Mouse (Mus musculus) liver, embryonic 13.5 days (tissue): ENCODE measurements around the gene Pdxk. TPM values are rescaled to one million over a fixed set of nuclear protein-coding genes. Genes with fewer than 3 reads are reported as not detected.
"Not testable (repeated sequence)": the region's sequence is repeated elsewhere in the genome, so short reads cannot be mapped to it uniquely, and the experiment has no call there.

ENCODE experiments used
- ATAC-seq: fragments of 200-750 bp; cut with Nextera tagmentation; 2 replicates; pipeline ENCODE4 v1.8.0; 2017; ENCODE audit warnings: low read depth, mild to moderate bottlenecking, moderate number of reproducible peaks, moderate library complexity
- DNase-seq: peaks from one replicate; pipeline ENCODE4 v3.0.0; 2022
- H3K27ac ChIP-seq: fragments of 300-500 bp; sonication (generic); 2 replicates; pipeline ENCODE4 v1.5.1; 2015; ENCODE audit warnings: moderate library complexity, mild to moderate bottlenecking, inconsistent platforms
- H3K27me3 ChIP-seq: fragments of 300-500 bp; sonication (generic); 2 replicates; pipeline ENCODE4 v1.6.1; 2015; ENCODE audit warnings: mild to moderate bottlenecking, inconsistent platforms
- H3K36me3 ChIP-seq: fragments of 300-500 bp; sonication (generic); 2 replicates; pipeline ENCODE4 v1.6.1; 2015; ENCODE audit warnings: mild to moderate bottlenecking, inconsistent platforms
- H3K4me1 ChIP-seq: fragments of 300-500 bp; sonication (generic); replicated peaks from 2 replicates; pipeline ENCODE4 v1.6.1; 2015; ENCODE audit warnings: inconsistent platforms
- H3K4me2 ChIP-seq: fragments of 300-500 bp; sonication (generic); 2 replicates; pipeline ENCODE4 v1.6.1; 2015; ENCODE audit warnings: inconsistent platforms, mild to moderate bottlenecking, moderate library complexity
- H3K4me3 ChIP-seq: fragments of 300-500 bp; sonication (generic); replicated peaks from 2 replicates; pipeline ENCODE4 v1.5.1; 2015; ENCODE audit warnings: mild to moderate bottlenecking, inconsistent platforms
- H3K9ac ChIP-seq: fragments of 300-500 bp; sonication (generic); 2 replicates; pipeline ENCODE4 v1.6.1; 2015; ENCODE audit warnings: mild to moderate bottlenecking, inconsistent platforms
- H3K9me3 ChIP-seq: fragments of 300-500 bp; sonication (generic); replicated peaks from 2 replicates; pipeline ENCODE4 v1.6.1; 2016; ENCODE audit warnings: inconsistent platforms
- WGBS: fragments of 180-500 bp; shearing (Covaris S2); methylation state at CpG from one replicate; pipeline ENCODE4 v1.1.7; 2015; ENCODE audit not compliant: insufficient replicate concordance; 5-methylcytosine and 5-hydroxymethylcytosine counted together
- polyA plus RNA-seq: library from polyadenylated mRNA; unstranded; fragments of >200 nt; fragmentation: Nextera tagmentation; extraction: Ambion mirVana; gene quantifications from 2 replicates; pipeline ENCODE4 v1.2.1, GENCODE M21; 2015

Pdxk gene
- 5.8 and 7.0 TPM in 2 replicates for polyA plus RNA-seq

GRCm38 (mm10) chr10:78464792-78465207 is at the start of gene Pdxk:
Pdxk (minus strand) TSS chr10:78464975.
- H3K27ac ChIP-seq, result peak within 1 kb of the TSS; percentile 62
- DNase-seq (peak; percentile 89), ATAC-seq (peak; percentile 91)
- no peaks in the 10 kb centered on the region for H3K27me3 ChIP-seq
- peak within 1 kb of the TSS; percentile 70 for H3K4me3 ChIP-seq
- peak within 1 kb of the TSS; percentile 97 for H3K4me2 ChIP-seq
- H3K4me1 ChIP-seq, result peaks cover 43% of the 10 kb centered on the region
- H3K9me3 ChIP-seq, result no peaks in the 10 kb centered on the region
- H3K9ac ChIP-seq, result peak within 1 kb of the TSS; percentile 76
- H3K36me3 ChIP-seq, result no peaks in the 10 kb centered on the region
- under 1% methylated on average over 35 of the region's 35 CpGs for WGBS

GRCm38 (mm10) chr10:78502986-78503733 is 38.4 kb upstream of the Pdxk start:
- Histone ChIP-seq H3K4me2 (no peak overlapping the region), H3K27me3 (no peaks in the 10 kb centered on the region), H3K4me3 (no peak overlapping the region), H3K9me3 (0 out of 2 replicates have a peak, but pooled peaks cover 3% of the 10 kb centered on the region), H3K27ac (no peak overlapping the region), H3K4me1 (no peaks in the 10 kb centered on the region), H3K36me3 (no peaks in the 10 kb centered on the region), H3K9ac (no peak overlapping the region)
- DNase-seq (no peak), ATAC-seq (no peak)
- WGBS, result 57% methylated on average over 6 of the region's 6 CpGs

GRCm38 (mm10) chr10:78487431-78488086 is 22.8 kb upstream of the Pdxk start:
- H3K4me3 ChIP-seq, result no peak overlapping the region; the same call in 1 of the 2 replicates
- H3K4me1 ChIP-seq, result peaks cover 15% of the 10 kb centered on the region
- ATAC-seq (peak; percentile 72), DNase-seq (peak; percentile 63)
- peak overlapping the region; percentile 57 for H3K4me2 ChIP-seq
- WGBS, result 12% methylated on average over 26 of the region's 26 CpGs
- peak overlapping the region; percentile 42; the same call in 1 of the 2 replicates for H3K9ac ChIP-seq
- peaks cover 16% of the 10 kb centered on the region; the same call in 1 of the 2 replicates for H3K27me3 ChIP-seq
- no peaks in the 10 kb centered on the region for H3K36me3 ChIP-seq
- H3K27ac ChIP-seq, result no peak overlapping the region
- no peaks in the 10 kb centered on the region for H3K9me3 ChIP-seq

- H3K9me3 ChIP-seq, result no peaks in the 10 kb centered on the region
- H3K27me3 ChIP-seq, result peaks cover 16% of the 10 kb centered on the region; the same call in 1 of the 2 replicates
- no peak overlapping the region for H3K27ac ChIP-seq
- no peak overlapping the region for H3K4me2 ChIP-seq
- ATAC-seq (no peak), DNase-seq (no peak)
- H3K4me3 ChIP-seq, result no peak overlapping the region
- 59% methylated on average over 5 of the region's 5 CpGs for WGBS
- H3K36me3 ChIP-seq, result no peaks in the 10 kb centered on the region
- H3K9ac ChIP-seq, result no peak overlapping the region
- H3K4me1 ChIP-seq, result peaks cover 22% of the 10 kb centered on the region
Observed at GRCm38 (mm10) chr10:78486871-78487270, 22.1 kb upstream of the Pdxk start.

GRCm38 (mm10) chr10:78485369-78485768 is 20.6 kb upstream of the Pdxk start:
- not testable (repeated sequence) for H3K4me2 ChIP-seq, ATAC-seq, H3K36me3 ChIP-seq, DNase-seq, H3K9me3 ChIP-seq, H3K27ac ChIP-seq, H3K4me3 ChIP-seq, H3K9ac ChIP-seq
- Histone ChIP-seq H3K27me3 (peaks cover 16% of the 10 kb centered on the region; the same call in 1 of the 2 replicates), H3K4me1 (peaks cover 29% of the 10 kb centered on the region)
- 52% methylated on average over 2 of the region's 2 CpGs for WGBS

GRCm38 (mm10) chr10:78481928-78482499 is 17.2 kb upstream of the Pdxk start:
- H3K9me3 ChIP-seq, result no peaks in the 10 kb centered on the region
- peaks cover 25% of the 10 kb centered on the region for H3K4me1 ChIP-seq
- peak overlapping the region; percentile 64 for H3K27ac ChIP-seq
- H3K4me3 ChIP-seq, result peak overlapping the region; percentile 64
- peak; percentile 93 for ATAC-seq
- DNase-seq, result peak; percentile 75
- H3K9ac ChIP-seq, result peak overlapping the region; percentile 68
- no peaks in the 10 kb centered on the region for H3K36me3 ChIP-seq
- H3K27me3 ChIP-seq, result peaks cover 11% of the 10 kb centered on the region; the same call in 1 of the 2 replicates
- peak overlapping the region; percentile 86 for H3K4me2 ChIP-seq
- WGBS, result under 1% methylated on average over 35 of the region's 35 CpGs

- WGBS, result 24% methylated on average over 21 of the region's 21 CpGs
- DNase-seq (no peak), ATAC-seq (no peak)
- Histone ChIP-seq H3K36me3 (no peaks in the 10 kb centered on the region), H3K4me1 (peaks cover 25% of the 10 kb centered on the region), H3K27ac (peak overlapping the region; percentile 25; the same call in 1 of the 2 replicates), H3K4me2 (peak overlapping the region; percentile 86), H3K9me3 (no peaks in the 10 kb centered on the region), H3K9ac (peak overlapping the region; percentile 68), H3K27me3 (0 out of 2 replicates have a peak, but pooled peaks cover 8% of the 10 kb centered on the region), H3K4me3 (peak overlapping the region; percentile 64)
Observed at GRCm38 (mm10) chr10:78480954-78481927, 16.5 kb upstream of the Pdxk start.

GRCm38 (mm10) chr10:78476821-78477220 is 12.0 kb upstream of the Pdxk start:
- no peaks in the 10 kb centered on the region for H3K36me3 ChIP-seq
- peaks cover 7% of the 10 kb centered on the region for H3K4me1 ChIP-seq
- ATAC-seq, result no peak
- DNase-seq, result no peak
- no peaks in the 10 kb centered on the region for H3K9me3 ChIP-seq
- H3K4me3 ChIP-seq, result no peak overlapping the region
- H3K27me3 ChIP-seq, result 0 out of 2 replicates have a peak, but pooled peaks cover 4% of the 10 kb centered on the region
- no peak overlapping the region for H3K4me2 ChIP-seq
- H3K9ac ChIP-seq, result no peak overlapping the region
- H3K27ac ChIP-seq, result no peak overlapping the region
- WGBS, result 19% methylated on average over 4 of the region's 4 CpGs

- no peak for ATAC-seq
- Histone ChIP-seq H3K27ac (no peak overlapping the region), H3K9me3 (no peaks in the 10 kb centered on the region), H3K4me2 (no peak overlapping the region), H3K36me3 (no peaks in the 10 kb centered on the region), H3K4me3 (no peak overlapping the region), H3K27me3 (0 out of 2 replicates have a peak, but pooled peaks cover 4% of the 10 kb centered on the region), H3K4me1 (no peaks in the 10 kb centered on the region), H3K9ac (no peak overlapping the region)
- 70% methylated on average over 8 of the region's 8 CpGs for WGBS
- no peak for DNase-seq
Observed at GRCm38 (mm10) chr10:78474759-78475158, 10.0 kb upstream of the Pdxk start.

- H3K4me2 ChIP-seq, result no peak overlapping the region
- no peaks in the 10 kb centered on the region for H3K36me3 ChIP-seq
- H3K4me1 ChIP-seq, result no peaks in the 10 kb centered on the region
- DNase-seq (no peak), ATAC-seq (no peak)
- 0 out of 2 replicates have a peak, but pooled peaks cover 4% of the 10 kb centered on the region for H3K27me3 ChIP-seq
- H3K4me3 ChIP-seq, result no peak overlapping the region
- no peak overlapping the region for H3K9ac ChIP-seq
- no peak overlapping the region for H3K27ac ChIP-seq
- WGBS, result 47% methylated on average over 5 of the region's 5 CpGs
- H3K9me3 ChIP-seq, result no peaks in the 10 kb centered on the region
Observed at GRCm38 (mm10) chr10:78473434-78473833, 8.7 kb upstream of the Pdxk start.
